Mouse (Mus musculus): ENCODE measurements around the gene Zbtb38.

Zbtb38 gene

GRCm38 (mm10) chr9:96731039-96731895, 21.4 kb downstream of the Zbtb38 start:
- no peak for DNase-seq (ENCODE audit: low spot score)

DNA sequence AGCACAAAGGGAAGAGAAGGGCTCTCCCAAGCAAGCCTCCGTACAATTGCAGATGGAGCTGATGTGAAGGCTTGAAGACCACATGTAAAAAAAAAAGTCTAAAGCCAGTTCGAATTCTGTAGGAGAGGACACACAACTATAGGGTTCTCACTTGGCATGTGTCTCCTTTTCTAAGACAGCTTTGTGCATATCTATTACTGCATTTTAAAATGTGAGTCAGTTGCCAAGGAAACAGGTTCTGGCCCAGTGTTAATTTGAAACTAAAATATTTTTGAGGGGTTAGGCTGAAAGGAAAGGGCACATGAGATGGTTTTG, 22.4 kb downstream of the Zbtb38 start:
- no peak for DNase-seq (ENCODE audit: low spot score)

DNA sequence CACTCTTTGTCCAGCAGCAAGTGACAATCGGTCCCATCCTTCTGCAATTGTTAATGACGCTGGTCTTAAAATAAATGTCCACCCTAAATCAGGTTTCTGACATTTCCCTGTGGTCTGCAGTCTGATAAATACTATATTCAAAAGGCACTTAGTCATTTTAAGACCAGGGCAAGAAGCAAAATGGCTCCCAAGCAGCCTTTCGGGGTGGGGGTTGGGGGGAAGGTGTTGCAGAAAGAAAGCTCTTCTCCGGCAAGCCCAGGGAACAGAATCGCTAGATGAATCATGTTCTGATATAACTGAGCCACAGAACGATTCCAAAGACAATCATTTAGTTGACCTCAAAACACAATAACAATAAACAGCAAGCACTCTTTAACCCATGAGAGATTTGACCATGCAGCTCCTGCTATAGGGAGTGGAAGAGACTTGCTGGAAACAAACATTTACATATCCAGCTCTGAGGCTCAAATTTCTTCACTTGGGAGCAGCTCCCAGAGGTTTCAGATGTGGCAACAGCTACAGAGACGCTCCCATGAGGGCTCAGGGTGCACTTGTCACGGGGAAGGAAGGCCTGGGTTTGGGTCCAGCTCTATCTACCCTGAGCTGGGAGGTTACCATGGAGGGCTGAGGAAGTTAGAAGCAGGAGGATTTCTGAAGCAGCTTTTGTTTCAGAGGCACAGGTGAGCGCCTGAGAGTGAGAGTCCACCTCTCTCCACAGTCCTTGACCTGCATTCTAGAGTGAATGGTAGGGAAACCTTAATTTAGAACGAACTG, 22.9 kb downstream of the Zbtb38 start:
- no peak for DNase-seq (ENCODE audit: low spot score)

DNA sequence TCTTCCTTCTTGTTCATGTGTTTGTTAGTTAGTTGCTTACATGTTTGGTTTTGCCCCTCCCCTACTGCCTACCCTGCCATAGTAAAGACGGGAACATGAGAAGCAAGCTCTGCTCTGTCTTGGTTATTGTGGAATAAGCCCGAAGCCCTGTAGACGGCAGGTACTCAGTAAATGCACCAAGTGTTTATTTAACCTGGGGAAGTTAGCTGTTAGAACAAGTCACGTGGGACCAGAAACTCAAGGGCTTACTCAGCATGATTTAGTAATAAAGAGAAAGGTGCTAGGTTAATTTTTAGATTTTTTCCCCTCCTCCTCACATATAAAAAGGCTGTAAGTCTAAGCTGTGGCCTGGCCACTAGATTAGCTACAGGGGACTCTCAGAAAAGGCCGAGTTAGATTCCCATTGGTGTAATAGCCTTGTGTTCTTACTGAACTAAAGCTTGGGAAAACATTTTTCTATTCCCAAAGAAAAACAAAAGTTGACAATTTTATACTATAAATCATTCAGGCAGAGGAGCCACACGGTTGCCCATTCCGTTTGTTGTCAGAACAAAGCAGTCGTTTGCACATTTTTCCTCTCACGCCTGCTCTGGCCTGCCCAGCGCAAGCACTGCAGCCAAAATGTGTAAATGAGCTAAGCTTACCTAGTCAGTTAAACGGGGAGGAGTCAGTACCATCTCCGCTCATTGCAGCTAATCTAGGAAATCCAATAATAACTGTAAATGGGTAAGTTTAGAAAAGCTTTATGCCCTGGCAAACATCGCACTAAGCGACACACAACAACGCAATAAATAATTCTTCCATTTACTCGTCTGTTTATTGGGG, 24.1 kb downstream of the Zbtb38 start:
- no peak for DNase-seq (ENCODE audit: low spot score)

DNA sequence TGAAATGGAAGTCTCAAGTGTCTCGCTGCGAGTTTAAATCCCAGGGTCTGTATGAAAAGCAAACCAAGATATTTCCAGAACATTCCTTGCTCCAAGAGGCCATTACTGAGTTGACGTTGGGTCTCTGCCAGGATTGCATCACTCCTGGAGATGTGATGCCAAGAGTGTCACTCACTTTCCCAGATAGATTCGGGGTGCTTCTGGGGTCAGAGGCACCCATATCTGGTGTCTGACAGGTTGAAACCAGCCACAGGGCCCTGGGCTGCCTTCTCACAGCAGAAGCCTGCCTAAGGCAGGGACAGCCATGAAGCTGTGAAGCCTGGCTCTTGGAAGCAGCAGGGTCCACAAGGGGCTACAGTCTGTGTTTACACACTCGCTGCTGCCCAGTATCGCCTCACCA, 24.9 kb downstream of the Zbtb38 start:
- no peak for DNase-seq (ENCODE audit: low spot score)

GRCm38 (mm10) chr9:96726336-96727131, 26.1 kb downstream of the Zbtb38 start:
- no peak for DNase-seq (ENCODE audit: low spot score)

- no peak for DNase-seq (ENCODE audit: low spot score)
These were observed 26.9 kb downstream of the Zbtb38 start for GRCm38 (mm10) chr9:96725582-96726320.

DNA sequence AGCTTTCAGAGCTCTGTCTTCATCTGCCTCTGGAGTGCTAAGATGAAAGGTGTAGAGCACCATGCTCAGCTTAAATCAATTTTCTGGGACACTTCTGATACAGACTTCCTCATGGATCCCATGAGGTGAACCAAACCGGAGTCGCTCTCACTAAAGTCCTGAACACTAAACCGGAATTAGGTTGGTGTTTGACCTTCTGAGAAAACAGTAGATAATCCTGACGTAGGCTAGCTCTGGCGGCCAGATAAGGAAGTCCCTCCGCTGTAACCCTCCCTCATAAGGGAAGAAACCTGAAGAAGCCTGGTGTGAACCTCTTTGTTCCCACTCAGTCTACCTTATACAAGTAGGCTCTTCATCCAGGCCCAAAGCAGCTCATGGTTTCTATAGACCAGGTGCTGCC, 29.0 kb downstream of the Zbtb38 start:
- no peak for DNase-seq (ENCODE audit: low spot score)

DNA sequence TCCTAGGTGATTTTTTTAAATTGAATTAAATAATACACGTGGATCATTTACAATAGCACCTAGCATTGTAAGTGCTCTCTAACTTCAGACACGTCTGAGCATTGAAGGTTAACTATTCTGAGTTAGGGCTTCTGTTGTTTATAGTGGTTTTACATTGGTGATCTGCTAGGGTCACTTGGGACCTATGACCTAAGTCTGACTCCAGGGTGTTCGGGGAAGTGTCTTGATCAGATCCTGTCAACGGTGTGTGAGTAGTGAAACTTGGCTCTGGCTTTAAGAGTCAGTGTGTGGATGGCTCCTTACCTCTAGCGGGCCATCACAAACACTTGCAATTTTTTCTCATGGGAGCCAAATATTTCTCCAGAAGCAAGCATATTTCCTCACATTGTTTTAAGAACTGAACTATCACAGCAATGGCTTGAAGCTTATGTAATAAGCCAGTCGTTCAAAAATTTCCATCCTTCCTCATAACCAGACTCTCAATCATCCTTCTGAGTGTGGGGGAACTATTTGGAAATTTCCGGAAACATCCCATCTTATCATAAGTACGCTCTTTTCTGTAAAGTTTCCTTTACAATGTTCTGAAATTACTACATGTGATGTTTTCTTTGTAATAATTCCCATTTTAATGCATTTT, 31.4 kb downstream of the Zbtb38 start:
- DNase-seq (ENCODE audit: low spot score) = no peak

DNA sequence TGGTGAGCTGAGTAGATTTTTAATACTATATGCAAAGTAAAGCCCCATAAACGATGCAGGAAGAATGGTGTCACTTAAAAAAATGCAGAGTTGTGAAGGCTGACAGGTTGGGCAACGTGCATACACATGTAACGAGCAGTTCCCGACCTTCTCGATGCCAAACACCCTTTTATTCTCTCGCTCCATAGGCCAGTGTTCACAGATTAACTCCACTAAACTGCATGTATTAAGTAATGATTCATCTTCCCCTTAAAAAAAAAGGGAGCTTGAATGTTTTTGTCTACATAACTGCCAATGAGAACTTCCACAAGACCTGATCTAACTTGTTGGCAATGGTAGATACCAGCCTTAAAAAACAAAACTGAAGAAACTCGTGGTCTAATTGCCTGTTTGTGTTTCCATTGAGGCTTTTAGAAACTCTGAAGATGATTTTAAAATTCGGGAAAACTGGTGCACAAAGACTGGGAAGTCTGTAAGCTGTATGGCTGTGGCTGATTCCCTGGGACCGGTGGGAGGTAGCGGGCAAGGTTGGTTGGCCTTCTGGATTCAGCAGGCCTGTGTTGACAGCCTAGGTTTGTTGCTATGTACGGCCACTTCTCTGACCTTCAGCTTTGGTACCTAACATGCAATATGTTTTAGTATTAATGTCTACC, 32.0 kb downstream of the Zbtb38 start:
- no peak for DNase-seq (ENCODE audit: low spot score)

DNA sequence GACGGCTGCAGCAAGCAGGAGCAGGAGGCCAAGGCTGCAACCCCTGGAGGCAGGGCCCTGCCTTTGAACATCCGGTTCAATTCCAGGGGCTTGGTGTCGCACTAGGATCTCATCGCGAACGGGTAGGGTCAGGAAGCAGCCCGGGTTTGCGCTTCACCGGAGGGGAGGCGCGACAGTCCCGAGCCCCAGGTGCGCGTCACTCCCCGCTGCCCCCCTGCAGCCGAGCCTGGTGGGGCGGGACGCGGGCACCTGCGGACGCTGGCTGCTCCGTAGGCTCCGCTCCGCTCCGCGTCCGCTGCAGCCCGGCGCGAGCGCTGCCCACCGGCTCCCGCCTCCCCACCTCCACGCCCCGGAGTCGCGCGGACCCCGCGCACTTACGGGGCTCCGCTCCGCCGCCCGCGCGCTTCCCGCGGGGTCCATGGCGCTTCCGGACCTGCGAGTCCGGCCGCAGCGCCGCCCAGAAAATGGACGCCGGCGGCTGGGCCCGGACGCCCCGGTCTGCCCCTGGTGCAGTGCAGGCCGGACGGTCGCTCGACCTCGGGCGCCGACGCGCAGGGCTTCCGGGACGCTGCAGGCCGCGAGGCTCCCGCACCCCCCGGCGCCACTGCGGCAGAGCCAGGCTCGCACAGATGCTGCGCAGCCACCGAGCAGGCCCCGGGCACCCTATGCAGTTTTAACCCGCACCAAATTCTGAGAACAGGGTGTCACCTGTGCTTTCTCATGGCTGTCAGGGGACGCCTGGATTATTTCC, 33.0 kb downstream of the Zbtb38 start:
- DNase-seq (ENCODE audit: low spot score) = peak; percentile 70

DNA sequence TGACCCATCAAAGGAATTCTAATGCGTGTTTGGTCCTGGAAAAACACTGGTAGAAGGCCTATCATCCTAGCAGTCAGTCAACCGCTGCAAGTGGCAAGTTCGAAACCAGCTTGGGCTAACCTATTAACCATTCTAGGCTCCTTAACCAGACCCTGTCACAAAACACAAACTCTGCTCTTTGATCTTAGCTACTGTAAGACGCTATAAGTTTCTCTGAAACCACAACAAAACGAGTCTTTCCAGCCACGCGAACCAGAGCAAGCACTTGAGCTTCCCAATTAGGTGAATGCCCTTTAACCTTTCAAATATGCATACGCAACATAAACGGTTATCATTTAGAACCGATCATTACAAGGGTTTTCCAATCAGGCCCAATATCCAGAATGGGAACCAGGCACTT, 33.7 kb downstream of the Zbtb38 start:
- no peak for DNase-seq (ENCODE audit: low spot score)

DNA sequence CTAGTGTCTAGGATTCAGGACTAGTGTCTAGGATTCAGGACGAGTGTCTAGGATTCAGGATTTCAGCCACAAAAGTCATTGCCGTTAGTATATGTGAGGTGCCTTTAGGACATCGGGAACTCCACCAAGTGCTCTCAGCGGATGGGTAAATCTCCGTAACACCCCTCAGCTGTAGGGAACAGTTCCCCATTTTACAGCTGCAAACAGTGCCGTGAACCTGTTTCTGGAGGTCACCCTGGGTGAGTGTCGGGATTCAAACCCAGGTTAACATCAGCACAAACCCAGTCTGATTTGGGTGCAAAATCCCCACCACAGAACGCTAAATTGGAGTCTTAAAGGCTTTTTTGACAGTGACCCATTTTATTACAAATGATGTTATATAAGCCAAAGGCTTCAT, 34.2 kb downstream of the Zbtb38 start:
- DNase-seq (ENCODE audit: low spot score) = no peak

DNA sequence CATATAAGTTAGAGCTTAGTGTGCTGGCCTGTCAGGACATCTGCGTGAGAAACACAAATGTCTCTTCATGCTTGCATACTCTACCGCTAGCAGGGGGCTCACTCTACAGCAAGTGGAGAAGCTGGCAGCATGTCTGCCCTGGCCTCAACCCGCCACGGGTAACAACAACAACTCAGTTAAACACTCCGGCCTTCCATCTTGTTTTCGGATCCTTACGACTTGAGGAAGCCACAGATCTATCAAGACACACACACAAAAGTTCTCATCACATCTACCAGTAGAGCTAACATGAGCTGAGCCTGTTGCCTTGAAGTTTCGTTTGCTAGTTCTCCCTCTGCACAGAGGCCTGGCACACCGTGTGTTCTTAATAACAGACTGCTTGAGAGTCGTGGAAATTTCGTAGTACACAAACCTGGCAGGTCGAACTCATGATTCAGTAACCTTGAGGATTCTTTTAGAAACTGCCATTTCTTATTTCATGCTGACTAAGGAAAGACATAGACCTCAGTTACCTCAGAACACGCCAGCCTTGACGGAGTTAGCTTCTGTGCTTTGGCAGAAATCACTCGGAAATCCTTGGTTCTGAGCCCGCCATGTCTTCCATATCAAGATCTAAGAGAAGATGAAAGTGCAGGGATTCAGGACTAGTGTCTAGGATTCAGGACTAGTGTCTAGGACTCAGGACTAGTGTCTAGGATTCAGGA, 34.8 kb downstream of the Zbtb38 start:
- DNase-seq (ENCODE audit: low spot score) = no peak

DNA sequence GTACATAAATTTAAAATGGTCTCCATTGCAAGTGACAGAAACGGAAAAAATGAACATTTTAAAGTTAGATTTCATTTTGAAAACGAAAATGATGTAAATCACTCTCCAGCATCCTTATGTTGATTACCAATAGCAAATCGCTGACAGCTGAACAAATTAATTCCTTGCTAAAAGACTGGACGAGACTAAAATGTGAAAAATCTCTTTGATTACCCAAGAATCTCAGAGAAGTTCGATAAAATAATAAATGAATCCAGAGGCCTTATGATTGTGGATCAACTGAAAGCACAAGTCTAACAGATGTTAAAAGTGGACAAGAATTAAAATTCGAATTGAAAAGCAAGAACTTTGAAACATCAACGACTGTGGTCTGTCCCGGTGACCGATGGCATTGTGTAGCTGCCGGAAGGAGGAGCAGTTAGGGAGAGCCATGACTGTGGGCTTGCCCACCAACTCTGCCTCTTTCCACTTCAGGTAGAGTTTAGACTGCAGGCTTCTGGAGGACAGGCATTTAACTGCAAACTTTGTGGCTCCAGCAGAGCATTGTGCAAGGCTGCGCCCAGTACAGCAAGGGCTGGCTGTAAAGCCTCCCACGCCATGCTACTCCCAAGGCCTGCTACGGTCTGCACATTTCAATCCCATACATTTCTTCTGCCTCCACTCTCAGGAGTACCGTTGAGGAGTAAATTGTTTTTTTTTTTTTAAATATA, 35.7 kb downstream of the Zbtb38 start:
- no peak for DNase-seq (ENCODE audit: low spot score)

DNA sequence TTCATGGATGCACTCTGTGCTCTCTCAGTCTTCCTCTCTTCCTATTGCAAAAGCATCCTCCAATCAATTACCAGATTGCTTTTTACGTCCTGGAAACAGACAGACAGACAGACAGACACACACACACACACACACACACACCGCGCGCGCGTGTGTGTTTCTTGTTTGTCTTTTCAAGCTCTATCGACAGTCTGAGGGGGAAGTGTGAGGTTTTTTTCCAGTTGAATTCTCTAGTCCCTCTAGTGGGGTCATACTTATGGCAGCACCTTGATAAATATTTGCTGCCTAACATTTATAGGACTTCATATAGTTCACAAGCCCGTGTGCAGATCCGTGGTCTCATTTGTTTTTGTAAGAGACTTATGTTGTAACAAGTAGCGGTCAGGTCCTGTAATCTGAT, 36.5 kb downstream of the Zbtb38 start:
- DNase-seq (ENCODE audit: low spot score) = no peak

- DNase-seq (ENCODE audit: low spot score) = no peak
These were observed 37.5 kb downstream of the Zbtb38 start for GRCm38 (mm10) chr9:96715171-96715570.
